Mouse (Mus musculus): Measurements from ENCODE around the gene Vav1. TPM values are rescaled to one million over a fixed set of nuclear protein-coding genes. Genes with fewer than 3 reads are reported as not detected.

Vav1 gene
- polyA plus RNA-seq, 1 experiment from 2014 or later = 6.1 TPM

DNA sequence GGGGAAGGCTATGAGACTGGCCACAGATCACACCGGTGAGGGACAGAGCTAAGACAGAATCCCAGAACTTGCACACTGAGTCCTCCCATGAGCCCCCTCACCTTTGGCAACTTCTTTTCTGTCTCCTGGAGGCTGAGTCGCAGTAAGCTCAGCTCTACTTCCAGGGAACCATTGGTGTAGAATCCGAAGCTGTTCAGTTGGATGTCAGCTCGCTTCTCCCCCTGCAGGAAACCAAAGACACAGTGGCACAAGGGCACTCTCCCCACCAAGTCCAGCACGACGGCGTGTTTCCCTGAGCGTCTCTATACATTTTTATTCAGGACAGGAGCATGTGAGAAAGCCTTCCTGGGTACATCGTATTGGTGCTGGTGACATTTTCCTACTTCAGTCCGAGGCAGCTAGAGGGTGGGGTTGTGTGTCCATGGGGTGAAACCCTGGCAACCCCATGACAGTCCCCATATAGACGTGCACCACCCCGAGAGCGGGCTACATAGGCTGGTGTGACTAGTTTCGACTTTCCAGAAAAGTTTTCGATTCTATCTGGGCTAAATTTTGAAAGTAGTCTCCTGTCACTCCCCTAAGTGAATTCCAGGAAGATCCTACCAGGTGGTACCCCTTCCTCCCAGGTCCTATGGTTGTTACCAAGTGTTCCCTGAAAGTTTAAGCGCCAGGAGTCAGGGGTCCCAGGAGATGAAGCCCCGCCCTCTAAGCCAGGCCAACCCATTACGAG lies 32.1 kb upstream of the Vav1 start:
- Histone ChIP-seq H3K27ac (peak overlapping the region; percentile 92), H3K4me3 (peak overlapping the region; percentile 87), H3K9me3 (no peaks in the 10 kb centered on the region), H3K4me1 (peaks cover 30% of the 10 kb centered on the region), H3K27me3 (no peaks in the 10 kb centered on the region), H3K36me3 (peaks cover 15% of the 10 kb centered on the region), H3K4me2 (peak overlapping the region; percentile 80), H3K9ac (peak overlapping the region; percentile 76)
- ATAC-seq (ENCODE audit: borderline replicate concordance, extremely low read depth, low FRiP score, low TSS enrichment) = no peak
- 4% methylated on average over 18 of the region's 18 CpGs for WGBS

DNA sequence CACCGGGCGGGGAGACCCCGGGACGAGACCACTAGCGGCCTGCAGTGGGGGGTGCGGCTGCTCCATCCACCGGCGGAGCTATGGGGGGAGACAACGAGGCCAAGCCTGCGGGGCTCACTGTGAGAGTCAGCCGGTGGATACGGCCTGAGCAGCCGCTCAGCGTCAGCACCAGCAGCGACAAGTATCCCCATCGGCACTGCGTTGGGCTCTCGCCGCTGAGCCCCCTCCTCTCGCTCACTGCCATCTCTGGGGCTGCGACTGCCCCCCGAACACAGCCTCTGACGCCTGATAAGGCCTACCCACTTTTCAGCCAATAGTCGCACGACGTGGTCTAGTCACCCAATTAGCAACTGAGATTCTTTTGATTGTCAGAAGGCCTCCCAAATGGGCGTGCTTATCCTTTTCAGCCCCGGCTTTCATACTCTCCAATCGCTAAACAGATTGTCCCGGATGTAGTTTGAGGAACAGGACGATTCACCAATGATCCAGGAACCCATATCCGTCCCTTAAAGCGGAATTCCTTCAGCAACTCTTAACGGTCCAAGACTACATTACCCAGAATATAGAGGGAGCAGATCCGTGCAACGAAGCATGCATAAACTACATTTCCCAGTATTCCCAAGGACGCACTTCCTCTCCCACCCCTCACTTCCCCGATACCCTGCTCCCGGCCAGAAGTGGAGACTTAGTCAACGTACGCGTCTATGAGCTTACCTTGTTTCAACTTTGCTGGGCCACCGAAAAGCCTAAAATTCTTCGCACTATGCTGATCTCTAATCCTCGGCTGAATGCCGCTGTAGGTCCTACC lies 31.3 kb upstream of the Vav1 start:
- H3K4me1 ChIP-seq = peaks cover 30% of the 10 kb centered on the region
- WGBS = under 1% methylated on average over 46 of the region's 46 CpGs
- ATAC-seq (ENCODE audit: borderline replicate concordance, extremely low read depth, low FRiP score, low TSS enrichment) = peak; percentile 90
- no peaks in the 10 kb centered on the region for H3K9me3 ChIP-seq
- H3K4me3 ChIP-seq = peak overlapping the region; percentile 87
- peaks cover 9% of the 10 kb centered on the region; the same call in 1 of the 2 replicates for H3K36me3 ChIP-seq
- H3K27ac ChIP-seq = peak overlapping the region; percentile 95
- peak overlapping the region; percentile 76 for H3K9ac ChIP-seq
- no peaks in the 10 kb centered on the region for H3K27me3 ChIP-seq
- H3K4me2 ChIP-seq = peak overlapping the region; percentile 86

DNA sequence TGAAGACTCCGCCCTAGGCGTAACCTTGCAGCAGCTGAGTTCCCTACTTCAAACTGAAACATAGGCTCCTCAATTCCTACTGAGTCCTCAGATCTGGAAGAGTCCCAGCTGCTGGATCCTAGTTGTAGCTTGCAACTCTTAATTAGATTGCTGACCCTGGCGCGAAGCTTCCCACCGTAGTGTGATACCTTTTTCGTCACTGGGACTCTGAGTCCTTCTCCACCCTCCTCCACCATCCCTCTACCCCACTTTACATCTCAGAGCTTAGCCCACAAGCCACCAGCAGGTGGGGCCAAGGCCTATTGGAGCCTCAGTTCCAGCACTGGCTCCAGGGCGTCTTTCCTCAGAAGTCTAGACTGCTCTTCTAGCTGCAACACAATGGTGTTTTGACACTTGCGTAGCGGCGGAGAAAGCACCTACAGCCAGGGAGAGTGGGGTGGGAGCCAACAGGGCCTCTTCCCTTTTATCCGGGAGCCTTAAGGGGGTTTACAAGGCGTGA lies 30.6 kb upstream of the Vav1 start, which contains the start of gene Gpr108:
TSS of gene Gpr108 (minus strand) at position 246 of the 499 bp plus-strand sequence.
- peak; percentile 50 for ATAC-seq (ENCODE audit: borderline replicate concordance, extremely low read depth, low FRiP score, low TSS enrichment)
- peak within 1 kb of the TSS; percentile 86 for H3K4me2 ChIP-seq
- under 1% methylated on average over 12 of the region's 12 CpGs for WGBS
- H3K4me3 ChIP-seq = peak within 1 kb of the TSS; percentile 87
- H3K27ac ChIP-seq = peak within 1 kb of the TSS; percentile 95
- 0 out of 2 replicates have a peak, but pooled peaks cover 4% of the 10 kb centered on the region for H3K36me3 ChIP-seq
- no peaks in the 10 kb centered on the region for H3K9me3 ChIP-seq
- no peaks in the 10 kb centered on the region for H3K27me3 ChIP-seq
- peaks cover 34% of the 10 kb centered on the region for H3K4me1 ChIP-seq
- peak within 1 kb of the TSS; percentile 79 for H3K9ac ChIP-seq

DNA sequence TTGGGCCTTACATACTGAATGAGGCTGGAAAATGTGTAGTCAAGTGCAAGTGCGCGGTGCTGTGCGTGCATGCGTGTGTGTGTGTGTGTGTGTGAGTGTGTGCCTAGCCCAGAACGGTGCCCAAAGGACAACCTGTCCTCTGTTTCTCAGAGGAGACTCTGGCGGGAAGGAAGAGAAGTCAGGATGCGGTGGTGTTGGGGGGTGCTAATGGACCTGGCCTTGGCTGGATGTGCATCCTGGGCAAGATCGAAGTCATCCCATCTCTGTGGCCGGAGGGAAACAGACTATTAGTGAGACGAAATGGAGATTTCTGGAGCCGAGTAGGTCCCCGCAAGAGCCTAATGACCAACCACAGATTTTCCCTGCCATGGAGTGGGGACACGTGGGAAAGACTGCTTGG lies 30.1 kb upstream of the Vav1 start:
- Histone ChIP-seq H3K4me3 (peak overlapping the region; percentile 87), H3K4me2 (peak overlapping the region; percentile 86), H3K9me3 (no peaks in the 10 kb centered on the region), H3K4me1 (peaks cover 35% of the 10 kb centered on the region), H3K9ac (peak overlapping the region; percentile 49; the same call in 1 of the 2 replicates), H3K27me3 (no peaks in the 10 kb centered on the region), H3K36me3 (peaks cover 9% of the 10 kb centered on the region), H3K27ac (peak overlapping the region; percentile 95)
- WGBS = 8% methylated on average over 13 of the region's 13 CpGs
- no peak for ATAC-seq (ENCODE audit: borderline replicate concordance, extremely low read depth, low FRiP score, low TSS enrichment)

DNA sequence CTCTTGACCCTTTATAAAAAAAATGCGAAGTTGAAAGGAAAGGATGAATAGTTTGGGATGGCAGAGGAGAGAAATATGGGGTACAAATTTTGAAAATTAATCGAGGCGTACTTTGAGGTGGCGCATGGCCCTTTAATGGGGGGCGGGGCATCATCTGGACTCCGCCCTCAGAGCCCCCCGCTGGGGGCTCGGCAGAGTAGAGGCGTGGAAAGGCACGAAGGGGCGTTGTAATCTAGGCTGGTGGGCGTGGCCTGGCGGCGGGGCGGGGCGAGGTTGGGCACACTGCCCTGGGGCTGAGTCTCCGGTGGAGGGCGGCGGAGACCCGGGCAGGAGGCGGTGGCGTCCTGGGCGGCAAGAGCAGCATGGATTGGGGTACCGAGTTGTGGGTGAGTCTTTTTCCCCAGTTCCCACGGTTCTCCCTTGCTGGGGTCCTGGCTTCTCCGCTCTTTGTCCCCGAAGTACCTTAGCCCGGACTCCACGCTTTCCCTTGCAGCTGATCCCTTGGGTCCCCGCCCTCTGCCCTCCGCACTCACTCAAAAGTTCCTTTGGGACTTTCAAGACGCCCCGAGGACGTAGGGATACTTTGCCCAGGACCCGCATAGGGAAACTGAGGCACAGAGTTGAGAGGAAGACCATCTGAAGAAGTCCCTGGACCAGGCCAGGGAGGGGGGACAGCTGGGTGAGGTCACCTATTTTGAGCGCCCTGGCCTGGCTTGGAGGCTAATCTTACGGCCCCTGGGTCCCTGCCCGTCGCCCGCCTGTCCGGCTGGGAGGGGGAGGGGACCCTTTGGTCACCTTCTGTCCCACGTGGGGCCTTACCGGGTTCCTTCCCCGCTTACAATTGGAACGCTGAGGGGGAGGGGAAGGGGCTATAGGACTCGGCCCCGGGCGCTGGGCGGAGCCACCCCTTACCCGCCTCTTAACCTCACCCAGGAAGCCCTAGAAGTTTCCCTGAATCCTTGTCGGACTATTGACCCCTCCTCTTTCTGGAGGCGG lies 29.4 kb upstream of the Vav1 start, which contains the start of gene Trip10:
TSS of gene Trip10 (plus strand) at position 270 of the 996 bp plus-strand sequence.
- no peaks in the 10 kb centered on the region for H3K9me3 ChIP-seq
- H3K36me3 ChIP-seq = peaks cover 16% of the 10 kb centered on the region
- H3K4me1 ChIP-seq = peaks cover 35% of the 10 kb centered on the region
- under 1% methylated on average over 51 of the region's 52 CpGs for WGBS
- peak; percentile 50 for ATAC-seq (ENCODE audit: borderline replicate concordance, extremely low read depth, low FRiP score, low TSS enrichment)
- no peaks in the 10 kb centered on the region for H3K27me3 ChIP-seq
- H3K4me3 ChIP-seq = peak within 1 kb of the TSS; percentile 87
- peak within 1 kb of the TSS; percentile 95 for H3K27ac ChIP-seq
- peak within 1 kb of the TSS; percentile 86 for H3K4me2 ChIP-seq
- H3K9ac ChIP-seq = peak within 1 kb of the TSS; percentile 79

DNA sequence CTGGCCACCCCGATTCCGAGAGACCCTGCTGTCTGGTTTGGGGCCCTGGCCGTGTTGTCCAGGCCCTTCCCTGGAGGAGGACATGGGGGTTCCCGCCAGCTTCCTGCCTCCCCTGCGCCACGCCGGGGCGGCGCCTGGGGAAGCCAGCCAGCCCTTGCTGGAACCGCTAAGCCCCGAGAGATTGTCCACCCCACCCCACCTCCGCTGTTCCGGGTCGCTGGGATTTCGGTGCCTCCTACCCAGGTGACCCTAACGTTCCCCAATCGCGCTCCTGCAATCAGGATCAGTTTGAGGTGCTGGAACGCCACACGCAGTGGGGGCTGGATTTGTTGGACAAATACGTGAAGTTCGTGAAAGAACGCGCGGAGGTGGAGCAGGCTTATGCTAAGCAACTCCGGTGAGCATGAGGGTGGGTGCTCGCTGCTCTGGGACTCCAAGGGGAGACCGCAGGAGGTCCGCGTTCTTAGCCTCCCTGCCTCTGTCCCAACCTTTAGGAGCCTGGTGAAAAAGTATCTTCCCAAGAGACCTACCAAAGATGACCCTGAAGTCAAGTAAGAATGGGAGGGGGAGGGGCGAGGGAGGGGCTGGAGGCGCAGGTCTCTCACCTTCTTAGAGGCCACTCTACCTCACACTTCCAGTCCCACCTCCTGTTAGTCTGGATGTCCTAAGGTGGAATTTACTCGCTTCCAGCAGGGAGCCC lies 28.3 kb upstream of the Vav1 start:
- peak overlapping the region; percentile 86 for H3K4me2 ChIP-seq
- H3K27me3 ChIP-seq = no peaks in the 10 kb centered on the region
- WGBS = 3% methylated on average over 32 of the region's 33 CpGs
- H3K27ac ChIP-seq = peak overlapping the region; percentile 77
- ATAC-seq (ENCODE audit: borderline replicate concordance, extremely low read depth, low FRiP score, low TSS enrichment) = no peak
- no peaks in the 10 kb centered on the region for H3K9me3 ChIP-seq
- peaks cover 35% of the 10 kb centered on the region for H3K4me1 ChIP-seq
- H3K4me3 ChIP-seq = peak overlapping the region; percentile 87
- H3K9ac ChIP-seq = peak overlapping the region; percentile 79
- H3K36me3 ChIP-seq = peaks cover 25% of the 10 kb centered on the region

DNA sequence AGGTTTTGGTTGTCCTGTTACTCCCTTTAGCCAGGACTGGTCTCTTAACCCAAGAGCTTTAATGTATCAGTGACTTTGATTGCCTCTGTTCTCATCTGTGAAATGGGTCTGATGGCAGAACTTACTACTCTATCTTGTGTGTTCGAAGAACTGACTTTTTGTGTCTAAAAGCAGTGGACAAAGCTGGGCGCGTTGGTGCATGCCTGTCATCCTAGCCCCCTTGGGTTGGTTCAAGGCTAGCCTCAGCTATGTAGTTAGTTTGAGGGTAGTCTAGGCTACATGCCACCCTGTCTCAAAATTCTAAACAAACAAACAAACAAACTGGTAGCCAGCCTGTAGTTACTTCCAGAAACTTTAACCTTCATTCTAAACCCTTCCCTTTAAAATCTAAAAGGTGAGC lies 27.5 kb upstream of the Vav1 start:
- peaks cover 29% of the 10 kb centered on the region for H3K4me1 ChIP-seq
- H3K9ac ChIP-seq = no peak overlapping the region
- no peak for ATAC-seq (ENCODE audit: borderline replicate concordance, extremely low read depth, low FRiP score, low TSS enrichment)
- H3K36me3 ChIP-seq = peaks cover 29% of the 10 kb centered on the region
- no peak overlapping the region for H3K27ac ChIP-seq
- peak overlapping the region; percentile 86 for H3K4me2 ChIP-seq
- no peaks in the 10 kb centered on the region for H3K9me3 ChIP-seq
- H3K4me3 ChIP-seq = peak overlapping the region; percentile 87; the same call in 1 of the 2 replicates
- WGBS = 86% methylated on average over 3 of the region's 3 CpGs
- no peaks in the 10 kb centered on the region for H3K27me3 ChIP-seq

DNA sequence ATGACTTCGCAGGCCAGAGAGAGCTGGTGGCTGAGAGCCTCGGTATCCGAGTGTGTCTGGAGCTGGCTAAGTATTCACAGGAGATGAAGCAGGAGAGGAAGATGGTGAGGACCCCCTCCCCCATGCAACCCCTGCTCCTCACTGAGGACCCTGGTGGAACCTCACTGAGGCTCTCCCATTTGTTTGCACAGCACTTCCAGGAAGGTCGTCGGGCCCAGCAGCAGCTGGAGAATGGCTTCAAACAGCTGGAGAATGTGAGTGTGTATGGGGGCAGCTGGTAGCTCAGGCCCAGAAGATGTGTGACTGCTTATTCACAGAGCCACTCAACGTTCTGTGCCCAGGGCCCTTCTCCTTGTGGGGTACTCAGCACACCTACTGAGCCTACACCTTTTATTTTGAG lies 25.6 kb upstream of the Vav1 start:
- WGBS = 34% methylated on average over 6 of the region's 6 CpGs
- H3K9me3 ChIP-seq = no peaks in the 10 kb centered on the region
- peaks cover 25% of the 10 kb centered on the region for H3K4me1 ChIP-seq
- no peak overlapping the region for H3K4me2 ChIP-seq
- no peak overlapping the region for H3K27ac ChIP-seq
- no peak overlapping the region for H3K9ac ChIP-seq
- no peak for ATAC-seq (ENCODE audit: borderline replicate concordance, extremely low read depth, low FRiP score, low TSS enrichment)
- no peak overlapping the region for H3K4me3 ChIP-seq
- no peaks in the 10 kb centered on the region for H3K27me3 ChIP-seq
- H3K36me3 ChIP-seq = peaks cover 46% of the 10 kb centered on the region

DNA sequence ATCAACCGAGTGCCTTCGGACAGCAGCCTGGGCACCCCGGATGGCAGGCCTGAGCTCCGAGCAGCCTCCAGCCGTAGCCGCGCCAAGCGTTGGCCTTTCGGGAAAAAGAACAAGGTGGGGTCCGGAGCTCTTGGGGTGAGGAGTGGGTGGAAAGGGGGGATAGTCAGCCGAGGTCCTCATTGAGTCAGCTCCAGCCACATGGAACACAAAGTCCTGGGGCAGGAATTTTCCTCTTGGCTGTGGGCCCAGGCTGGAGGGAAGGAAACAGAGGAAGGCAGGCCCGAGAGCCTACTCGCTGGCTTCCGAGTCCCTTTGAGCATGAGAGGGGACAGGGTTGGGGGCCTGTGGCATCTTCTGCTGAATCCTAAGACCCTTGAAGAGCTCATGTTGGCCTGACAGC lies 23.5 kb upstream of the Vav1 start:
- no peak overlapping the region for H3K27ac ChIP-seq
- H3K36me3 ChIP-seq = peaks cover 61% of the 10 kb centered on the region
- no peak for ATAC-seq (ENCODE audit: borderline replicate concordance, extremely low read depth, low FRiP score, low TSS enrichment)
- H3K4me3 ChIP-seq = no peak overlapping the region
- H3K4me2 ChIP-seq = no peak overlapping the region
- peaks cover 17% of the 10 kb centered on the region for H3K4me1 ChIP-seq
- H3K9ac ChIP-seq = no peak overlapping the region
- no peaks in the 10 kb centered on the region for H3K27me3 ChIP-seq
- H3K9me3 ChIP-seq = no peaks in the 10 kb centered on the region
- 83% methylated on average over 14 of the region's 14 CpGs for WGBS

DNA sequence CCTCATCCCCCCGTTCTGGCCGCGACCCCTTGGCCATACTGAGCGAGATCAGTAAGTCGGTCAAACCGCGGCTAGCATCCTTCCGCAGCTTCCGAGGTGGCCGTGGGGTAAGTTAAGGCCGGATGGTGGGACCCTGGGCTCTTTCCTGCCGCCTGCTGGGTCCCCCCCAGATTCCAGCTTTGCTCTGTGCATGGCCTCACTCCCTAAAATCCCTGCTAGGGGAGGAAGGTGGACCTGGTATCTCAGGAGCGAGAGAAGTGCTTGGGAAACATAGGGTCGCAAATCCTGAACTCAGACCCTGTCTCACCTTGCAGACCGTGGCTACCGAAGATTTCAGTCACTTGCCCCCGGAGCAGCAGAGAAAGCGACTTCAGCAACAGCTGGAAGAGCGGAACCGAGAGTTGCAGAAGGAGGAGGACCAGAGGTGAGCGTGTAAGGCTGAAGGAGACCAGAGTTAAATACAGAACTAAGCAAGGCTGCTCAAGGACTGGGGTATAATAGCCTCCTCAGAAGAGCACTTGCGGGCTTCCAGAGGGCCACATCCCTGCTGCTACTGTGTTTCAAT lies 21.9 kb upstream of the Vav1 start:
- H3K27me3 ChIP-seq = no peaks in the 10 kb centered on the region
- H3K36me3 ChIP-seq = peaks cover 77% of the 10 kb centered on the region
- H3K27ac ChIP-seq = no peak overlapping the region
- H3K4me1 ChIP-seq = 0 out of 2 replicates have a peak, but pooled peaks cover 5% of the 10 kb centered on the region
- ATAC-seq (ENCODE audit: borderline replicate concordance, extremely low read depth, low FRiP score, low TSS enrichment) = no peak
- H3K9me3 ChIP-seq = no peaks in the 10 kb centered on the region
- no peak overlapping the region for H3K9ac ChIP-seq
- 92% methylated on average over 22 of the region's 22 CpGs for WGBS
- H3K4me3 ChIP-seq = no peak overlapping the region
- no peak overlapping the region for H3K4me2 ChIP-seq

Measured in lung, embryonic 15.5 days (tissue).